In genomic region chr11:101553354-101553930, GRCm38 (mm10) we compare ENCODE assay signal across 9 mouse cellular contexts. TPM values are rescaled to one million over a fixed set of nuclear protein-coding genes. Genes with fewer than 3 reads are reported as not detected.
DNase-seq lines count a peak whose midpoint lies in the region; ATAC-seq and TF ChIP-seq lines count a peak whose summit lies in the region.
"Had no signal": no experiment of that assay in that cellular context is flagged by ENCODE, and none has a peak within 500 bp of the region (broad histone marks: within the 10 kb centered on the region; RNA-seq: fewer than 3 reads in every experiment).

No protein-coding gene starts in this region.

- 21% methylated on average over 8 of the region's 8 CpGs for WGBS in forebrain, postnatal 0 days
- 13% methylated on average over 8 of the region's 8 CpGs for WGBS in limb, embryonic 14.5 days
- WGBS in stomach, embryonic 15.5 days = 12% methylated on average over 8 of the region's 8 CpGs

- no peaks in the 10 kb centered on the region for H3K27me3 ChIP-seq in ES-Bruce4 (ENCODE audit: control insufficient read depth, insufficient read depth, low read length, poor library complexity, severe bottlenecking)
- no peaks in the 10 kb centered on the region for H3K27me3 ChIP-seq in forebrain, postnatal 0 days (ENCODE audit: insufficient read depth, low read length)
- H3K27me3 ChIP-seq in limb, embryonic 14.5 days (ENCODE audit: control insufficient read depth, insufficient read depth, low read length) = no peaks in the 10 kb centered on the region
- no peaks in the 10 kb centered on the region for H3K27me3 ChIP-seq in stomach, embryonic 15.5 days (replicated peaks)
- H3K27me3 ChIP-seq: Patski had no signal

- DNase-seq in cerebellum, adult 9-10 months = peak; percentile 45
- no peak for DNase-seq in cerebellum, postnatal 4 days (ENCODE audit: low spot score in 2 of 2)
- DNase-seq in forebrain, postnatal 0 days = no peak
- DNase-seq in limb, embryonic 14.5 days (ENCODE audit: low spot score) = peak; percentile 36
- no peak for DNase-seq in right cerebral cortex, postnatal 10 days (ENCODE audit: low spot score in 2 of 2)

- peaks cover 19% of the 10 kb centered on the region for H3K36me3 ChIP-seq in ES-Bruce4 (ENCODE audit: control insufficient read depth, insufficient read depth, low read length, poor library complexity, severe bottlenecking)
- peaks cover 10% of the 10 kb centered on the region; the same call in 1 of the 2 replicates for H3K36me3 ChIP-seq in forebrain, postnatal 0 days (ENCODE audit: insufficient read depth)
- H3K36me3 ChIP-seq in limb, embryonic 14.5 days (ENCODE audit: control insufficient read depth, insufficient read depth, low read length) = peaks cover 35% of the 10 kb centered on the region
- H3K36me3 ChIP-seq in stomach, embryonic 15.5 days = peaks cover 5% of the 10 kb centered on the region; the same call in 1 of the 2 replicates

- no peaks in the 10 kb centered on the region for H3K4me1 ChIP-seq in ES-Bruce4 (ENCODE audit: control insufficient read depth, insufficient read depth, low read length)
- peaks cover 18% of the 10 kb centered on the region; the same call in 1 of the 2 replicates for H3K4me1 ChIP-seq in forebrain, postnatal 0 days (ENCODE audit: insufficient read depth)
- H3K4me1 ChIP-seq in limb, embryonic 14.5 days (ENCODE audit: control insufficient read depth, insufficient read depth, low read length) = peaks cover 19% of the 10 kb centered on the region
- peaks cover 21% of the 10 kb centered on the region for H3K4me1 ChIP-seq in stomach, embryonic 15.5 days

- peak overlapping the region; percentile 74 for H3K9ac ChIP-seq in ES-Bruce4 (ENCODE audit: low read depth, poor library complexity, severe bottlenecking)
- peak overlapping the region; percentile 73 for H3K9ac ChIP-seq in forebrain, postnatal 0 days
- H3K9ac ChIP-seq in limb, embryonic 14.5 days (ENCODE audit: low read depth, low read length, severe bottlenecking) = peak overlapping the region; percentile 81
- peak overlapping the region; percentile 62; the same call in 1 of the 2 replicates for H3K9ac ChIP-seq in stomach, embryonic 15.5 days

- H3K27ac ChIP-seq in ES-Bruce4 (ENCODE audit: insufficient read depth, low read length) = 0 out of 2 replicates have a peak overlapping the region, but pooled peaks have one; percentile 16
- peak overlapping the region; percentile 94 for H3K27ac ChIP-seq in forebrain, postnatal 0 days (ENCODE audit: low read depth, low read length)
- H3K27ac ChIP-seq in limb, embryonic 14.5 days (replicated peaks; ENCODE audit: low read depth, low read length) = peak overlapping the region; percentile 85
- H3K27ac ChIP-seq in stomach, embryonic 15.5 days = peak overlapping the region; percentile 82

- H3K4me3 ChIP-seq in ES-Bruce4 (ENCODE audit: low read depth, low read length) = peak overlapping the region; percentile 95
- H3K4me3 ChIP-seq in forebrain, postnatal 0 days (ENCODE audit: low read depth, low read length) = peak overlapping the region; percentile 74
- peak overlapping the region; percentile 68 for H3K4me3 ChIP-seq in limb, embryonic 14.5 days (replicated peaks; ENCODE audit: low read length)
- H3K4me3 ChIP-seq in stomach, embryonic 15.5 days (replicated peaks) = peak overlapping the region; percentile 78

- no peak for TF ChIP-seq POLR2A in ES-Bruce4 (IDR thresholded peaks at IDR 0.05; ENCODE audit: insufficient read depth, low read length)
- no peak for TF ChIP-seq POLR2A in limb, embryonic 14.5 days (IDR thresholded peaks at IDR 0.05; ENCODE audit: borderline replicate concordance, extremely low read depth, insufficient read depth, insufficient read length)

- H3K9me3 ChIP-seq in ES-Bruce4 (replicated peaks; ENCODE audit: control insufficient read depth, insufficient read depth, low read length, poor library complexity, severe bottlenecking) = no peaks in the 10 kb centered on the region
- H3K9me3 ChIP-seq in forebrain, postnatal 0 days (ENCODE audit: low read length) = no peaks in the 10 kb centered on the region
- H3K9me3 ChIP-seq in limb, embryonic 14.5 days (ENCODE audit: control insufficient read depth, low read length) = no peaks in the 10 kb centered on the region
- no peaks in the 10 kb centered on the region for H3K9me3 ChIP-seq in stomach, embryonic 15.5 days

- TF ChIP-seq CTCF in ES-Bruce4 (IDR thresholded peaks at IDR 0.05; ENCODE audit: low read depth, low read length) = no peak
- TF ChIP-seq CTCF in forebrain, postnatal 0 days (IDR thresholded peaks at IDR 0.05; ENCODE audit: low read depth) = no peak

- H3K4me2 ChIP-seq in forebrain, postnatal 0 days (ENCODE audit: low read depth) = peak overlapping the region; percentile 56
- peak overlapping the region; percentile 57 for H3K4me2 ChIP-seq in limb, embryonic 14.5 days (replicated peaks; ENCODE audit: low read depth, low read length, severe bottlenecking)
- H3K4me2 ChIP-seq in stomach, embryonic 15.5 days = peak overlapping the region; percentile 66

- no peak for TF ChIP-seq EP300 in ES-Bruce4 (IDR thresholded peaks at IDR 0.05; ENCODE audit: insufficient read depth, low read depth, low read length)

- ATAC-seq in forebrain, postnatal 0 days = no peak
- no peak for ATAC-seq in limb, embryonic 14.5 days (ENCODE audit: low FRiP score, low read depth)
- no peak for ATAC-seq in stomach, embryonic 15.5 days (ENCODE audit: insufficient read depth, low FRiP score, low read depth)
- no peak for ATAC-seq in monocyte, adult 5-6 weeks (replicated peaks; ENCODE audit: insufficient number of reproducible peaks, low FRiP score, low TSS enrichment, poor library complexity, severe bottlenecking)

RNA-seq across cellular contexts. Expression of gene Nbr1, which starts 1.5 kb away (rescaled TPM):
- polyA plus RNA-seq in ES-Bruce4 (2011; ENCODE audit: insufficient read depth, insufficient read length, low read depth, missing spikeins) = 245 and 262 TPM in 2 replicates
- 121 and 141 TPM in 2 replicates for total RNA-seq in forebrain, postnatal 0 days (2014; rRNA removed)
- polyA plus RNA-seq in forebrain, postnatal 0 days (2015; fragmentation: Nextera tagmentation; extraction: Ambion mirVana) = 54.9 and 64.7 TPM in 2 replicates
- polyA plus RNA-seq in limb, embryonic 14.5 days (2012; rRNA removed) = 82.7 and 93.1 TPM in 2 replicates
- 62.8 and 71.3 TPM in 2 replicates for polyA plus RNA-seq in limb, embryonic 14.5 days (2014; fragmentation: Nextera tagmentation; extraction: Ambion mirVana)
- polyA plus RNA-seq in stomach, embryonic 15.5 days (2015; fragmentation: Nextera tagmentation; extraction: Ambion mirVana) = 56.4 and 68.3 TPM in 2 replicates
- 67.9 to 104 TPM (median 83.1 TPM) in 3 replicates for total RNA-seq in monocyte, adult 5-6 weeks (2017)

RNA-seq across cellular contexts. Expression of gene Brca1, which starts 1.7 kb away (rescaled TPM):
- 62.4 and 68.2 TPM in 2 replicates for polyA plus RNA-seq in ES-Bruce4 (2011; ENCODE audit: insufficient read depth, insufficient read length, low read depth, missing spikeins)
- total RNA-seq in forebrain, postnatal 0 days (2014; rRNA removed) = 3.3 and 4.2 TPM in 2 replicates
- 1.3 and 1.7 TPM in 2 replicates for polyA plus RNA-seq in forebrain, postnatal 0 days (2015; fragmentation: Nextera tagmentation; extraction: Ambion mirVana)
- 8.7 and 9.9 TPM in 2 replicates for polyA plus RNA-seq in limb, embryonic 14.5 days (2012; rRNA removed)
- polyA plus RNA-seq in limb, embryonic 14.5 days (2014; fragmentation: Nextera tagmentation; extraction: Ambion mirVana) = 10.7 and 11.6 TPM in 2 replicates
- polyA plus RNA-seq in stomach, embryonic 15.5 days (2015; fragmentation: Nextera tagmentation; extraction: Ambion mirVana) = 9.7 and 11.8 TPM in 2 replicates
- total RNA-seq in monocyte, adult 5-6 weeks (2017) = 2.9 to 8.0 TPM (median 5.2 TPM) in 3 replicates

RNA-seq across cellular contexts. Expression of gene Tmem106a, which starts 28.6 kb away (rescaled TPM):
- polyA plus RNA-seq in ES-Bruce4 (2011; ENCODE audit: insufficient read depth, insufficient read length, low read depth, missing spikeins) = 5.8 and 9.2 TPM in 2 replicates
- total RNA-seq in forebrain, postnatal 0 days (2014; rRNA removed) = 0.77 and 3.5 TPM in 2 replicates
- polyA plus RNA-seq in forebrain, postnatal 0 days (2015; fragmentation: Nextera tagmentation; extraction: Ambion mirVana) = 2.5 and 3.4 TPM in 2 replicates
- 9.3 and 11.6 TPM in 2 replicates for polyA plus RNA-seq in limb, embryonic 14.5 days (2012; rRNA removed)
- 3.8 and 5.4 TPM in 2 replicates for polyA plus RNA-seq in limb, embryonic 14.5 days (2014; fragmentation: Nextera tagmentation; extraction: Ambion mirVana)
- polyA plus RNA-seq in stomach, embryonic 15.5 days (2015; fragmentation: Nextera tagmentation; extraction: Ambion mirVana) = 9.8 and 10.1 TPM in 2 replicates
- total RNA-seq in monocyte, adult 5-6 weeks (2017) = 10.7 to 18.1 TPM (median 15.4 TPM) in 3 replicates

RNA-seq across cellular contexts. Expression of gene Gm11634, which starts 45.6 kb away (rescaled TPM):
- not detected in 2 replicates for polyA plus RNA-seq in ES-Bruce4 (2011; ENCODE audit: insufficient read depth, insufficient read length, low read depth, missing spikeins)
- total RNA-seq in forebrain, postnatal 0 days (2014; rRNA removed) = not detected in 2 replicates
- not detected in 2 replicates for polyA plus RNA-seq in forebrain, postnatal 0 days (2015; fragmentation: Nextera tagmentation; extraction: Ambion mirVana)
- polyA plus RNA-seq in limb, embryonic 14.5 days (2012; rRNA removed) = not detected in 2 replicates
- polyA plus RNA-seq in limb, embryonic 14.5 days (2014; fragmentation: Nextera tagmentation; extraction: Ambion mirVana) = not detected in 2 replicates
- polyA plus RNA-seq in stomach, embryonic 15.5 days (2015; fragmentation: Nextera tagmentation; extraction: Ambion mirVana) = not detected in 2 replicates
- total RNA-seq in monocyte, adult 5-6 weeks (2017) = not detected in 3 replicates
- polyA plus RNA-seq: Patski had no signal

Comparison
In these comparisons a context has a peak if more than half of its experiments do, and no peak if none do; other contexts are left out.
1. DNase-seq: peak in cerebellum, adult 9-10 months (single experiment) and limb, embryonic 14.5 days (single experiment); none in cerebellum, postnatal 4 days (0 of 2), forebrain, postnatal 0 days (single experiment) and right cerebral cortex, postnatal 10 days (0 of 2).
2. H3K27ac ChIP-seq: peak in every context shown above with its lines; median percentile 94 in forebrain, postnatal 0 days; 85 in limb, embryonic 14.5 days; 82 in stomach, embryonic 15.5 days; 16 in ES-Bruce4.
3. Peak in every context shown above with its lines, with median percentiles within 50 percentile points of each other: H3K4me3 ChIP-seq, H3K9ac ChIP-seq and H3K4me2 ChIP-seq.